Mouse (Mus musculus): ENCODE measurements at regions not wholly inside any gene's neighbourhood (a gene's known extent, or its start where the extent isn't known, plus 50 kb on each side); places are given as distances from the start of the nearest gene placed in this dataset.

- DNase-seq (ENCODE audit: low spot score in 2 of 2): no peak
Observed at GRCm38 (mm10) chr17:49215281-49215680, 212.9 kb upstream of the Mocs1 start.

DNA sequence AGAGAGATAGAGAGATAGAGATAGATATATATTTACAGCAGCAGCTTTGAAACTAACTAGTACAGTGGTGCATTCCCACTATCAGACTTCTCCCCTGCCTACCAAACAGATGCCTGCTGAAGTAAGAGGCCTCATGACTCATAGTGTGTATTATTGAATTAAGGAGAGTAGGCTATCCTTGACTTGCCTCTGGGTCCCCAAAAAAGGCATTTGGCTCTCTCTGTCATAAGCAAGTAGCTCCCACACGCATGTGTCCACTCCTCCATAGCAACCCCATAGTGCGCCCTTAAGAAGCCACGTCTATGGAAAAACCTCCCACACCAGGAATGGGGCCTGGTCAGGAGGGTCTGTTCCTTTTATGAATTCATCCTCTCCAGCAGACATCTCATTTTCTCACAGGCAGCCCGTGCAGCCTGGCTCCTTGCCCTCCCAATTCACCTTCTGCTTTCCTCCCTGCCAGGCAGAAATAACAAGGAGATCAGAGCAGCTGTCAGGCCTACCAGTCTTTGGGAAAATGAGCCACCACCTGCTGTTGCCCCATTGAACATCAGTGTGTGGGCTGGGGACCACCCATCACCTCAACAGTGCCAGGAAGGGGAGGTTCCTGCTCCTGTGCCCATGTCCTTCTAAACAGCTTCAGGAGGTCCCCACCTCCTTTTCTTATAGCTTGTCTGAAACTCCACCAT, 208.5 kb upstream of the Mocs1 start:
- DNase-seq (ENCODE audit: low spot score in 2 of 2): peak in 1 of 2 experiments; percentile 47

- DNase-seq (ENCODE audit: low spot score in 2 of 2): no peak
Observed at GRCm38 (mm10) chr17:49223212-49223611, 204.9 kb upstream of the Mocs1 start.

DNA sequence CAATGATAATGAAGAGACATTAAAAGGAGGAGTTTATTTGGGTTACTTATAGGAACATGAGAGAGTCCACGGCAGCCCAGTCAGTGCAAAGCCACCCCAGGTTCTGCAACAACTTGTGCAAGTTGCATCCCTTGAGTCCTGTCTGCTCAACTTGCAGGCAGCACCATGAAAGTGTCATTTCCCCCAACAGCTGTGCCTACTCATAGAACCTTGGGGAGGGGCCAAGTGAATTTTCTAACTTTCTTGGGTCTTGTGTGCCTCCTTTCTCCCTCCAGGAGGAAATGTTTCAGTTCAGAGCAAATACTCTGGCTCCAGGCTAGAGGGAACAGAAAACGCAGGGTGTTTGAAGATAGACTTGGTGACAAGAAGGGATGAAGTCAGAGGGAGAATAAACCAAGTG, 204.5 kb upstream of the Mocs1 start:
- no peak for DNase-seq (ENCODE audit: low spot score in 2 of 2)

DNA sequence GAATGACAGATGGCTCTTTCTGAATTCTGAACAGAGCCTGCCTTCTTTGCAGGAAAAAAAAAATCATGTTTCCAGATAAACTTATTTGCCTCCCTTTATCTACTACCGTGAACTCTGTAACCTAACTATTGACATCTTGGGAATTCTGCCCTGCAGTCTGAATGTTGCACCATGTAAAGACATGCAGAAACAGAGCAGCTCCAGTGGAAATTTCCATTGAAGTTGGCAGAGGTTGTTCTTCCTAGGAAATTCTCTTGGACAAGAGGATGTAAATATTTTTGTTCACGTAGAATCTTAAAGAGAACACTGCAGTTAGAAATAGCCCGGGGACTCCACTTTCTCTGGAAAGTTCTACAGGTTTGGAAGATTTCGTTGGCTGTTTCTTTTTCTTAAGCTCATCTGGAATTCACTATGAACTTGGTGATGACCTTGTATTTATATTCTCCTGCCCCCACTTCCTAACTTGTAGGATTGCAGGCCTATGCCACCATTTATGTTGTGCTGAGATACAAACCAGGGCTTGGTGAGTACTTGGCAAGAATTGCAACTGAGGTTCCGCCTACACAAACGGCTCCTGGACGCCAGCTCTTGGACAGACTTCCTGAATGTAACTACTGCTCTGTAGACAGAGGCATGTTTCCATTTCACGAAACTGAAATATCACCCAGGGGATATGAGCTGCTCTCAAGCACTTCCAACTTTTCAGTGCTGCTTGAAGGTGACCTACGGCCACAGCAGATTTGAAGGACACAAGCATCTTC, 202.7 kb upstream of the Mocs1 start:
- DNase-seq (ENCODE audit: low spot score in 2 of 2): no peak

DNA sequence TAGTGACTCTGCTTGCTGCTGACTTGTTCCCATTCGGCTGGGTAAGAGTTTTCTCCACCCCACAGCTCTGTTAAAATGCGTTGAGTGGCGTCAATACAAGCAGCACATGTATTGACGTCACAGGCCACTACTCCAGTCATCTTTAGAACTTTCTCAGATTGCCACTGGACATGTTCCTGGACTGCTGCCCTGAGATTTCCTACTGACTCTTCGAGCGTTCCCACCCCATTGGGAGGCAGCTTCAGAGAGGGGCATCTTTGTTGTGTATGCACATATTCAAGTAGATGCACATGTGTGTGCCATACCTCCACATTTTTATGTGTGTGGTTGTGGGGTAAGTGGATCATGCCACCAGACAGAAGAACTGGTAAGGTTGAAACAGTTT, 202.2 kb upstream of the Mocs1 start:
- no peak for DNase-seq (ENCODE audit: low spot score in 2 of 2)

GRCm38 (mm10) chr17:49231287-49231686, 196.9 kb upstream of the Mocs1 start:
- DNase-seq (ENCODE audit: low spot score in 2 of 2): no peak

DNA sequence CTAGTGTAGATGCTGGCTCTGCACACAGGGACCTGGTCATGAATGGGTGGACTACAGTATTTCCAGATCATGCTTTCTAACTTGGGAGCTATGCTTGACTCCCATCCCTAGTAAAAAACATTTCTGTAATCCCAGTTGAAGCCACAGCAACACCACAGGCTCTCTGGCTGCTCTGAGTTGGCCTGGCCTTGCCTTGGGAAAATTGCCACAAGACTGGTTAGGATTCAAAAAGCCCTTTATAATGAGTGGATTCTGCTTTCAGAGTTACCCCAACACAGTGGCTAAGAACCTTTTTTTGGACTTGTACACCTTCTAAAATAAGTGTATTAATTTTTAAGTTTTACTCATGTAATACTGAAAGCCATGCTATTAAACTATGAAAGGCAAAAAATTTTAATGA, 188.1 kb upstream of the Mocs1 start:
- DNase-seq (ENCODE audit: low spot score in 2 of 2): no peak

GRCm38 (mm10) chr17:49243419-49243818, 184.7 kb upstream of the Mocs1 start:
- peak; percentile 35 to 45 for DNase-seq (ENCODE audit: low spot score in 2 of 2)

- DNase-seq (ENCODE audit: low spot score in 2 of 2): no peak
Observed at GRCm38 (mm10) chr17:49245013-49245412, 183.1 kb upstream of the Mocs1 start.

DNA sequence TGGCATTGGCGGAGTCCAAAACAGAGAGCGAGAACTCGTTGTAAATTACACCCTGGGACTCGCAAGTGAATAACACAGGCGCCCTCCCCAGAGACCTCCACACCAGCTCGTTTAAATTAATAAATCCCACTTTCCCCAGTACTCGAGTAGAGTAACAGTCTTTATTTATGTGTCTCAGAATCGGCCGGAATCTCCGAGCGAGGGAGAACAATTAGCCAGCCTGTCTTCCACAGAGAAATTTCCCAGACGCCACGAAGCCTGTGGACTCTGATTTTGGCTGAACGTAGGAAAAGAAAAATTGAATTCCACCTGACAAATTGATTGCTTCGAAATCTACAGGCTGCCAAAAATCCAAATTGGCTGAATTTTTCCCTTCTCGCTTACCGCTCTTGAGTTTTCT, 180.9 kb upstream of the Mocs1 start:
- no peak for DNase-seq (ENCODE audit: low spot score in 2 of 2)

- no peak for DNase-seq (ENCODE audit: low spot score in 2 of 2)
Observed at GRCm38 (mm10) chr17:49250726-49251537, 177.2 kb upstream of the Mocs1 start.

- no peak for DNase-seq (ENCODE audit: low spot score in 2 of 2)
Observed at GRCm38 (mm10) chr17:49252271-49252670, 175.9 kb upstream of the Mocs1 start.

GRCm38 (mm10) chr17:49258496-49258895, 169.7 kb upstream of the Mocs1 start:
- no peak for DNase-seq (ENCODE audit: low spot score in 2 of 2)

- no peak for DNase-seq (ENCODE audit: low spot score in 2 of 2)
Observed at GRCm38 (mm10) chr17:49262394-49262793, 165.8 kb upstream of the Mocs1 start.

- no peak for DNase-seq (ENCODE audit: low spot score in 2 of 2)
Observed at GRCm38 (mm10) chr17:49266343-49266742, 161.8 kb upstream of the Mocs1 start.

- DNase-seq (ENCODE audit: low spot score in 2 of 2): no peak
Observed at GRCm38 (mm10) chr17:49269943-49270342, 158.2 kb upstream of the Mocs1 start.

- DNase-seq (ENCODE audit: low spot score in 2 of 2): no peak
Observed at GRCm38 (mm10) chr17:49272661-49273448, 155.3 kb upstream of the Mocs1 start.

GRCm38 (mm10) chr17:49274936-49275335, 153.2 kb upstream of the Mocs1 start:
- no peak for DNase-seq (ENCODE audit: low spot score in 2 of 2)

GRCm38 (mm10) chr17:49275421-49275820, 152.7 kb upstream of the Mocs1 start:
- no peak for DNase-seq (ENCODE audit: low spot score in 2 of 2)

DNA sequence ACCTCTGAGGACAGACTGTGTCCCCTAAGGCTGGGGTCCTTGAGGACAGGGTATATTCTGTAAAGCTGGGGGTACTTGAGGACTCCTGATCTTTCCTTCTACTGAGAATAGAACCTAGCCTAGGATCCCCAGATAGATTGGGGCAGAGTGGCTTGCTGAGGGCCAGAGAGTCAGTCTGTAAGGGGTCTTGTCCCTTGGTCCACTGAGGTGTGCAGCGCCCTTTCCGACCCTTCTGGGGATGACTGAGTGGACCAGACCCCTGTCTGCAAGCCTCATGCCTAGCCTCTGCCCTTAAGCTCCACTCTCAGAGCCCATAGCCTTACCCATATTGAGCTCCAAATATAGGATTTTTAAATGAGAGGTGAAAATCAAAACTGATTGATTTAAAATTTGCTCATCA, 152.2 kb upstream of the Mocs1 start:
- DNase-seq (ENCODE audit: low spot score in 2 of 2): no peak

- no peak for DNase-seq (ENCODE audit: low spot score in 2 of 2)
Observed at GRCm38 (mm10) chr17:49278541-49278940, 149.6 kb upstream of the Mocs1 start.

Data from frontal cortex, postnatal 10 days (tissue).